Mouse (Mus musculus): ENCODE data around the gene Isl1. TPM values are rescaled to one million over a fixed set of nuclear protein-coding genes. Genes with fewer than 3 reads are reported as not detected.

The Isl1 gene
- polyA plus RNA-seq, 1 experiment from 2014 or later: 34.8 TPM

DNA sequence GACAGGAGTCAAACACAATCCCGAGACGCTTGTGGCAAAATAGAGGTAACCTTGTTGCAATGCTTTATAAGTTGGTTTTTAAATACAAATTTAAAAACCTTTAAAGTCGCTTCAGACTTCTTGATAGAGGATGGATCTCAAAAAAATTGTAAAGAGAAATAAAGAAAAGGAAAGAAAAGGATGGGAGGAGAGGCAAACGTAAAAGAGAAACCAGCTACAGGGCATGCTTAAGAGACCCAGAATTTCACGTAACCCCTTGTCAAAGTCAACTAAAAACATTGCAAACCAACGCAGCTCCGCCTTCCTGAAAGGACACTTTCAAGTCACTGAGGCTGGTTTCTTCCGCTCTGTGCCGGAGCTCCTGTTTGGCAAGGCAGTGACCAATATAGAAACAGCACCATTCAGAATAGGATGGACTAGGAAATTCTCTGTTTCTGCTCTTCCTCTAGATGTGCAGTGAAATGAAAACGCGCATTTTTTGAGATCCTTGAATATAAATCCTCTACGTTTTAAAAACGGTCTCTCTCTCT is 10.8 kb downstream of the Isl1 start:
- DNase-seq (ENCODE audit: low spot score) (no peak), ATAC-seq (replicated peaks; ENCODE audit: low FRiP score) (no peak)
- Histone ChIP-seq H3K9ac (ENCODE audit: low read length) (no peak overlapping the region), H3K27me3 (ENCODE audit: control insufficient read depth, insufficient read depth, low read length) (peaks cover 81% of the 10 kb centered on the region), H3K9me3 (ENCODE audit: control insufficient read depth, low read length) (no peaks in the 10 kb centered on the region), H3K4me2 (ENCODE audit: low read depth, low read length, severe bottlenecking) (no peak overlapping the region), H3K27ac (ENCODE audit: low read depth, low read length) (no peak overlapping the region), H3K36me3 (ENCODE audit: control insufficient read depth, insufficient read depth, low read length) (no peaks in the 10 kb centered on the region), H3K4me3 (ENCODE audit: low read depth, low read length) (no peak overlapping the region), H3K4me1 (replicated peaks; ENCODE audit: control insufficient read depth, insufficient read depth, low read length) (peaks cover 2% of the 10 kb centered on the region)
- WGBS: 2% methylated on average over 13 of the region's 13 CpGs

GRCm38 (mm10) chr13:116298001-116298400 is 11.5 kb downstream of the Isl1 start:
- Histone ChIP-seq H3K4me1 (replicated peaks; ENCODE audit: control insufficient read depth, insufficient read depth, low read length) (peaks cover under 1% of the 10 kb centered on the region), H3K9me3 (ENCODE audit: control insufficient read depth, low read length) (no peaks in the 10 kb centered on the region), H3K9ac (ENCODE audit: low read length) (no peak overlapping the region), H3K27me3 (ENCODE audit: control insufficient read depth, insufficient read depth, low read length) (peaks cover 81% of the 10 kb centered on the region), H3K27ac (ENCODE audit: low read depth, low read length) (no peak overlapping the region), H3K4me2 (ENCODE audit: low read depth, low read length, severe bottlenecking) (no peak overlapping the region), H3K36me3 (ENCODE audit: control insufficient read depth, insufficient read depth, low read length) (no peaks in the 10 kb centered on the region), H3K4me3 (ENCODE audit: low read depth, low read length) (no peak overlapping the region)
- 3% methylated on average over 8 of the region's 8 CpGs for WGBS
- no peak for ATAC-seq (replicated peaks; ENCODE audit: low FRiP score)
- DNase-seq (ENCODE audit: low spot score): no peak

- Histone ChIP-seq H3K4me3 (ENCODE audit: low read depth, low read length) (no peak overlapping the region), H3K9ac (ENCODE audit: low read length) (no peak overlapping the region), H3K9me3 (ENCODE audit: control insufficient read depth, low read length) (no peaks in the 10 kb centered on the region), H3K4me2 (ENCODE audit: low read depth, low read length, severe bottlenecking) (0 out of 2 replicates have a peak overlapping the region, but pooled peaks have one; percentile 8), H3K36me3 (ENCODE audit: control insufficient read depth, insufficient read depth, low read length) (no peaks in the 10 kb centered on the region), H3K27me3 (ENCODE audit: control insufficient read depth, insufficient read depth, low read length) (peaks cover 79% of the 10 kb centered on the region), H3K27ac (ENCODE audit: low read depth, low read length) (no peak overlapping the region), H3K4me1 (replicated peaks; ENCODE audit: control insufficient read depth, insufficient read depth, low read length) (no peaks in the 10 kb centered on the region; the same call in none of the 2 replicates)
- DNase-seq (ENCODE audit: low spot score) (no peak), ATAC-seq (replicated peaks; ENCODE audit: low FRiP score) (peak; percentile 56)
- WGBS: under 1% methylated on average over 33 of the region's 33 CpGs
Measured at GRCm38 (mm10) chr13:116297048-116297811, 12.3 kb downstream of the Isl1 start.

GRCm38 (mm10) chr13:116295401-116295800 is 14.1 kb downstream of the Isl1 start:
- Histone ChIP-seq H3K4me3 (ENCODE audit: low read depth, low read length) (no peak overlapping the region), H3K27ac (ENCODE audit: low read depth, low read length) (no peak overlapping the region), H3K4me2 (ENCODE audit: low read depth, low read length, severe bottlenecking) (no peak overlapping the region), H3K27me3 (ENCODE audit: control insufficient read depth, insufficient read depth, low read length) (peaks cover 64% of the 10 kb centered on the region), H3K9me3 (ENCODE audit: control insufficient read depth, low read length) (no peaks in the 10 kb centered on the region), H3K9ac (ENCODE audit: low read length) (no peak overlapping the region), H3K36me3 (ENCODE audit: control insufficient read depth, insufficient read depth, low read length) (no peaks in the 10 kb centered on the region), H3K4me1 (replicated peaks; ENCODE audit: control insufficient read depth, insufficient read depth, low read length) (no peaks in the 10 kb centered on the region; the same call in none of the 2 replicates)
- ATAC-seq (replicated peaks; ENCODE audit: low FRiP score) (no peak), DNase-seq (ENCODE audit: low spot score) (no peak)
- WGBS: 3% methylated on average over 4 of the region's 4 CpGs

GRCm38 (mm10) chr13:116294734-116295133 is 14.8 kb downstream of the Isl1 start:
- no peak for DNase-seq (ENCODE audit: low spot score)

GRCm38 (mm10) chr13:116294151-116294461 is 15.4 kb downstream of the Isl1 start:
- no peaks in the 10 kb centered on the region for H3K9me3 ChIP-seq (ENCODE audit: control insufficient read depth, low read length)
- H3K27ac ChIP-seq (ENCODE audit: low read depth, low read length): no peak overlapping the region
- no peaks in the 10 kb centered on the region; the same call in none of the 2 replicates for H3K4me1 ChIP-seq (replicated peaks; ENCODE audit: control insufficient read depth, insufficient read depth, low read length)
- under 1% methylated on average over 11 of the region's 11 CpGs for WGBS
- peaks cover 52% of the 10 kb centered on the region for H3K27me3 ChIP-seq (ENCODE audit: control insufficient read depth, insufficient read depth, low read length)
- no peak for DNase-seq (ENCODE audit: low spot score)
- H3K4me3 ChIP-seq (ENCODE audit: low read depth, low read length): peak overlapping the region; percentile 9; the same call in 1 of the 2 replicates
- peak; percentile 45 for ATAC-seq (replicated peaks; ENCODE audit: low FRiP score)
- no peak overlapping the region for H3K9ac ChIP-seq (ENCODE audit: low read length)
- H3K36me3 ChIP-seq (ENCODE audit: control insufficient read depth, insufficient read depth, low read length): no peaks in the 10 kb centered on the region
- peak overlapping the region; percentile 38 for H3K4me2 ChIP-seq (ENCODE audit: low read depth, low read length, severe bottlenecking)

More at GRCm38 (mm10) chr13:116294734-116295133, 14.8 kb downstream of the Isl1 start:
- Histone ChIP-seq H3K36me3 (ENCODE audit: control insufficient read depth, insufficient read depth, low read length) (no peaks in the 10 kb centered on the region), H3K4me2 (ENCODE audit: low read depth, low read length, severe bottlenecking) (no peak overlapping the region), H3K27ac (ENCODE audit: low read depth, low read length) (no peak overlapping the region), H3K9ac (ENCODE audit: low read length) (no peak overlapping the region), H3K27me3 (ENCODE audit: control insufficient read depth, insufficient read depth, low read length) (peaks cover 59% of the 10 kb centered on the region), H3K4me1 (replicated peaks; ENCODE audit: control insufficient read depth, insufficient read depth, low read length) (no peaks in the 10 kb centered on the region; the same call in none of the 2 replicates), H3K9me3 (ENCODE audit: control insufficient read depth, low read length) (no peaks in the 10 kb centered on the region), H3K4me3 (ENCODE audit: low read depth, low read length) (no peak overlapping the region)
- 1% methylated on average over 6 of the region's 6 CpGs for WGBS
- 0 out of 2 replicates have a peak, but pooled peaks have one; percentile 12 for ATAC-seq (replicated peaks; ENCODE audit: low FRiP score)

DNA sequence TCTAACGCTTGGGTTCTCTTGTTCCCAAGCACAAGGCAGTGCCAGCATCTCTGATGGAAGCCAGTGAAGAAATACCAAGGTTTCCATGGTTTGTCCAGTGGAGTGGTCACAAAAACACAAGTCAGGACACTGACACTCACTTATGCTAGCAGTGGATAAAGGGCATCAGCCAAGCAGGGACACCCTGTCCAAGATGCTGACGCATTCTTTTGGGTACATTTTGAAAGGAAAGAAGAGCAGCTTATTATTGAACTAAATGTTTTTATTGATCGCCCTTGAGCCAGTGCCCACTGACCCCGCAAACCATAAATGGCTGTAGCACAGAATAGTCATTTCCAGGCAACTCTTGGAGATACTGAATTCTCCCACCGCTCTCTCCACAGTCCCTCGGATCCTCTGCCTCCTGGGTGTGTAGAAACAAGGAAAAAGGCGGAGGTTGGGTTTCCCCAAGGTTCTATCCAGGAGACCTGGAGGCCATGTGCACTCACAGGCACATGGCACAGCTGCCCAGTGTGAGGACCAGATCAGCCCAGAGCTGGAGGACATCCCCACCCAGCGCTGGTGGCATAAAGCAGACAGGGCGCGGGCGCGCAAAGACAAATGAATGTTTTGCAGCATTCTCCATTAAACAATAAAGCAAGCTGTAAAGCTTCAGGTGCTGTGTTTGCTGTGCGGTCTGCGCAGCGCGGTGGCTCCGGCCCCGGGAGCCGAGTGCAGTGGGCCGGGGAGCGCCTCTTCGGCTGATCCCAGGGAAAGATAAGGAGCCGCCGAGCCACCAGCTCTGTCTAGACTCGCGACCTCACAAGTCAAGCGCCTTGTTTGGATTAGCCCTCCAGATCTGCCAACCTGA is 16.0 kb downstream of the Isl1 start:
- DNase-seq (ENCODE audit: low spot score) (no peak), ATAC-seq (replicated peaks; ENCODE audit: low FRiP score) (peak; percentile 64)
- Histone ChIP-seq H3K4me2 (ENCODE audit: low read depth, low read length, severe bottlenecking) (peak overlapping the region; percentile 38), H3K27ac (ENCODE audit: low read depth, low read length) (no peak overlapping the region), H3K4me1 (replicated peaks; ENCODE audit: control insufficient read depth, insufficient read depth, low read length) (no peaks in the 10 kb centered on the region; the same call in none of the 2 replicates), H3K4me3 (ENCODE audit: low read depth, low read length) (peak overlapping the region; percentile 9; the same call in 1 of the 2 replicates), H3K36me3 (ENCODE audit: control insufficient read depth, insufficient read depth, low read length) (no peaks in the 10 kb centered on the region), H3K9me3 (ENCODE audit: control insufficient read depth, low read length) (no peaks in the 10 kb centered on the region), H3K9ac (ENCODE audit: low read length) (no peak overlapping the region), H3K27me3 (ENCODE audit: control insufficient read depth, insufficient read depth, low read length) (peaks cover 48% of the 10 kb centered on the region)
- 2% methylated on average over 27 of the region's 27 CpGs for WGBS

DNA sequence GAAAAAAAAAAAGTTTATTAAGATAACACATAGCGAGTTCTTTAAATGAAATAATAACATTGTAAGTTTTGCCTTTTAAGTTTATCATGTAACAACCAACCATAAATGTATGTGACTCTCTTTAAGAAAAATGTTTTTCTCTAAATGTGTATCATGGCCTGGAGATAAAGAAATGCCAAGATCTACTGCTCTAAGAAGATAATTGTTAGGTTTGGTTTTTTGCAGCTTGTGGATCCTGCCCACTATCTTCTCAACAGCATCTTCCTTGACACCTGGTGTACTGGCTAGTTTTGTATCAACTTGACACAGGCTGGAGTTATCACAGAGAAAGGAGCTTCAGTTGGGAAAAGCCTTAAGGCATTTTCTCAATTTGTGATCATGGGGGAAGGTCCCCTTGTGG is 19.8 kb downstream of the Isl1 start:
- no peak for ATAC-seq (replicated peaks; ENCODE audit: low FRiP score)

More for the DNA sequence above, 19.8 kb downstream of the Isl1 start:
- H3K4me1 ChIP-seq (replicated peaks; ENCODE audit: control insufficient read depth, insufficient read depth, low read length): no peaks in the 10 kb centered on the region; the same call in 1 of the 2 replicates
- WGBS: 80% methylated on average over 1 of the region's 1 CpGs
- H3K4me3 ChIP-seq (ENCODE audit: low read depth, low read length): no peak overlapping the region
- H3K4me2 ChIP-seq (ENCODE audit: low read depth, low read length, severe bottlenecking): no peak overlapping the region
- DNase-seq (ENCODE audit: low spot score): no peak
- peaks cover 19% of the 10 kb centered on the region for H3K27me3 ChIP-seq (ENCODE audit: control insufficient read depth, insufficient read depth, low read length)
- no peaks in the 10 kb centered on the region for H3K36me3 ChIP-seq (ENCODE audit: control insufficient read depth, insufficient read depth, low read length)
- no peak overlapping the region for H3K27ac ChIP-seq (ENCODE audit: low read depth, low read length)
- H3K9ac ChIP-seq (ENCODE audit: low read length): no peak overlapping the region
- H3K9me3 ChIP-seq (ENCODE audit: control insufficient read depth, low read length): no peaks in the 10 kb centered on the region

Measured in forebrain, embryonic 11.5 days (tissue).